Mouse (Mus musculus): ENCODE data around the gene Pin4. TPM values are rescaled to one million over a fixed set of nuclear protein-coding genes. Genes with fewer than 3 reads are reported as not detected.
"Not testable (repeated sequence)": the region's sequence is repeated elsewhere in the genome, so short reads cannot be mapped to it uniquely, and the experiment has no call there.

Pin4 gene
- polyA plus RNA-seq, 1 experiment from 2014 or later = 58.7 TPM

GRCm38 (mm10) chrX:102090605-102091004 is 28.6 kb upstream of the Pin4 start:
- ATAC-seq = no peak
- H3K36me3 ChIP-seq (ENCODE audit: insufficient read depth, low read length) = no peaks in the 10 kb centered on the region
- H3K4me3 ChIP-seq (ENCODE audit: low read depth, low read length) = no peak overlapping the region
- TF ChIP-seq EP300 (IDR thresholded peaks at IDR 0.05) (no peak), CTCF (IDR thresholded peaks at IDR 0.05) (no peak)
- H3K4me2 ChIP-seq (replicated peaks; ENCODE audit: low read depth, low read length) = no peak overlapping the region
- DNase-seq (ENCODE audit: low spot score) = no peak
- 49% methylated on average over 3 of the region's 3 CpGs for WGBS
- H3K27ac ChIP-seq (ENCODE audit: low read length) = no peak overlapping the region
- no peaks in the 10 kb centered on the region for H3K4me1 ChIP-seq (ENCODE audit: insufficient read depth, low read depth, low read length)
- H3K27me3 ChIP-seq (replicated peaks; ENCODE audit: insufficient read depth, low read length) = no peaks in the 10 kb centered on the region
- H3K9ac ChIP-seq (replicated peaks; ENCODE audit: low read depth) = no peak overlapping the region
- H3K9me3 ChIP-seq (ENCODE audit: low read length) = no peaks in the 10 kb centered on the region

- no peak for ATAC-seq
Measured at GRCm38 (mm10) chrX:102094381-102094904, 24.8 kb upstream of the Pin4 start.

DNA sequence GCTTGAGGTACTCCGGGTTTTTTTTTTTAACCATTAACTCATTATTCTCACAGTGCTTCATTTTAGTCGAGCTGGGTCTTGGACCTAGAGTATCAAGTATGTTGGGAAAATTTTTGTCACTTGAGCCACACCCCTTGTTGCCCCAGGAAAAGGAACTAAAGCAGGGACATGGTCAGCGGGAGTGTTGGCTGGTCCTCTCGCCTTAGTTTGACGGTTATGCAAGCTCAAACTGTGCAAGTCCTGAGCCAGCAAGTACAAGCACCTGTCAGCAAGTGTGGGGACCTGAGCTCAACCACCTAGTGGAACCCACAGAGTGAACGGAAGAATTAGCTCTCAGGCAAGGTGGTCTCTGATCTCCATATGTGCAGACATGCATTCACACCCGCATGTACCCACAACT is 17.4 kb upstream of the Pin4 start:
- WGBS = 45% methylated on average over 7 of the region's 7 CpGs
- DNase-seq (ENCODE audit: low spot score) (peak; percentile 17), ATAC-seq (no peak; the same call in 1 of the 2 replicates)

More at GRCm38 (mm10) chrX:102094381-102094904, 24.8 kb upstream of the Pin4 start:
- no peaks in the 10 kb centered on the region for H3K4me1 ChIP-seq (ENCODE audit: insufficient read depth, low read depth, low read length)
- no peak overlapping the region for H3K27ac ChIP-seq (ENCODE audit: low read length)
- no peaks in the 10 kb centered on the region for H3K9me3 ChIP-seq (ENCODE audit: low read length)
- no peak for DNase-seq (ENCODE audit: low spot score)
- no peaks in the 10 kb centered on the region for H3K27me3 ChIP-seq (replicated peaks; ENCODE audit: insufficient read depth, low read length)
- no peak for TF ChIP-seq EP300 (IDR thresholded peaks at IDR 0.05)
- TF ChIP-seq CTCF (IDR thresholded peaks at IDR 0.05) = no peak
- no peak overlapping the region for H3K4me2 ChIP-seq (replicated peaks; ENCODE audit: low read depth, low read length)
- 66% methylated on average over 7 of the region's 7 CpGs for WGBS
- no peak overlapping the region for H3K9ac ChIP-seq (replicated peaks; ENCODE audit: low read depth)
- no peak overlapping the region for H3K4me3 ChIP-seq (ENCODE audit: low read depth, low read length)
- H3K36me3 ChIP-seq (ENCODE audit: insufficient read depth, low read length) = no peaks in the 10 kb centered on the region

DNA sequence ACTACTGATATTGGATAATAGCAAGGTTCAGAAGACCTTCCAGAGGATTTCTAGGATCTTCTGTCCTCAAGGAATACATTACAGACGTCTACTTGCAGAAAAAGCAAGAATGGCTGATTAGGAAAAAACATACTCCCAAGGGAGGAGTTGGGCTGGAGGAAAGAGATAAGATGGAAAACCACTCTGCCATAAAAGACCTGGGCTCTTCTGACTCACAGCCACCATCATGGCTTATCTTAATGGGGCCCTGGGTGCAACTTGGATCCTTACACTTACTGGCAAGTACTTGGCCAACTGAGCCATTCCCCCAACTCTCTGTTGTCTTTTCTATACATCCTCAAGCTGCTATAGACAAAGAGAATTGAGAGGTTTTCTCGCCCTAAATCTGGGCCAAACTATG is 15.4 kb upstream of the Pin4 start:
- not testable (repeated sequence) for H3K27me3 ChIP-seq (replicated peaks; ENCODE audit: insufficient read depth, low read length); ATAC-seq; H3K36me3 ChIP-seq (ENCODE audit: insufficient read depth, low read length); H3K27ac ChIP-seq (ENCODE audit: low read length); H3K4me1 ChIP-seq (ENCODE audit: insufficient read depth, low read depth, low read length); H3K9me3 ChIP-seq (ENCODE audit: low read length); H3K4me3 ChIP-seq (ENCODE audit: low read depth, low read length); DNase-seq (ENCODE audit: low spot score); H3K9ac ChIP-seq (replicated peaks; ENCODE audit: low read depth); H3K4me2 ChIP-seq (replicated peaks; ENCODE audit: low read depth, low read length)
- 57% methylated on average over 2 of the region's 2 CpGs for WGBS

More for the DNA sequence above, 17.4 kb upstream of the Pin4 start:
- TF ChIP-seq EP300 (IDR thresholded peaks at IDR 0.05) = no peak
- no peak for TF ChIP-seq CTCF (IDR thresholded peaks at IDR 0.05)
- H3K4me2 ChIP-seq (replicated peaks; ENCODE audit: low read depth, low read length) = no peak overlapping the region
- H3K4me3 ChIP-seq (ENCODE audit: low read depth, low read length) = no peak overlapping the region
- no peaks in the 10 kb centered on the region for H3K27me3 ChIP-seq (replicated peaks; ENCODE audit: insufficient read depth, low read length)
- H3K27ac ChIP-seq (ENCODE audit: low read length) = no peak overlapping the region
- no peaks in the 10 kb centered on the region for H3K4me1 ChIP-seq (ENCODE audit: insufficient read depth, low read depth, low read length)
- H3K9me3 ChIP-seq (ENCODE audit: low read length) = no peaks in the 10 kb centered on the region
- H3K9ac ChIP-seq (replicated peaks; ENCODE audit: low read depth) = no peak overlapping the region
- H3K36me3 ChIP-seq (ENCODE audit: insufficient read depth, low read length) = no peaks in the 10 kb centered on the region

GRCm38 (mm10) chrX:102109349-102109748 is 9.9 kb upstream of the Pin4 start:
- H3K4me3 ChIP-seq (ENCODE audit: low read depth, low read length); H3K36me3 ChIP-seq (ENCODE audit: insufficient read depth, low read length); H3K4me1 ChIP-seq (ENCODE audit: insufficient read depth, low read depth, low read length); ATAC-seq; H3K27ac ChIP-seq (ENCODE audit: low read length); H3K9ac ChIP-seq (replicated peaks; ENCODE audit: low read depth); H3K9me3 ChIP-seq (ENCODE audit: low read length); H3K27me3 ChIP-seq (replicated peaks; ENCODE audit: insufficient read depth, low read length); H3K4me2 ChIP-seq (replicated peaks; ENCODE audit: low read depth, low read length); DNase-seq (ENCODE audit: low spot score): not testable (repeated sequence)
- WGBS = 69% methylated on average over 5 of the region's 5 CpGs

DNA sequence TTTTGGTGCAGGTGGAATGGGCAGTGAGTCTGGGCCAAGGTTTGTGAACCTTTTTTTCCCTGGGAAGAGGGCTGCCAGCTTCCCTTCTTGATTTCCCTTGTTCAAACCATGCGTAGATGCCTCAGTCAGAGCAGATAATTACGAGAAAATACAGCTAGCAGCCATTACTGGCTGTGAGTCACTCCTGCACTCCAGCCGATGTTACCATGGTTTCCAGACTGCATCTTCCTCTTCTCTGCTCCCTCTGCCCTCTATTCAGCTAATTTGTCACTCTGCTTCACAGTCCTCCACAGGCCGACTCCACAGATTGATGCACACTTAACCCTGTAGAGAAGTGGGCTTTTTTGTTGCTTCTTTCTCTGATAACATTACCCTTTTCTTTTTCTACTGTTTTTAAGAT is 3.6 kb upstream of the Pin4 start:
- H3K4me1 ChIP-seq (ENCODE audit: insufficient read depth, low read depth, low read length) = no peaks in the 10 kb centered on the region
- ATAC-seq = no peak
- no peak overlapping the region for H3K4me2 ChIP-seq (replicated peaks; ENCODE audit: low read depth, low read length)
- no peak overlapping the region for H3K9ac ChIP-seq (replicated peaks; ENCODE audit: low read depth)
- H3K27me3 ChIP-seq (replicated peaks; ENCODE audit: insufficient read depth, low read length) = no peaks in the 10 kb centered on the region
- H3K36me3 ChIP-seq (ENCODE audit: insufficient read depth, low read length) = no peaks in the 10 kb centered on the region
- no peak overlapping the region for H3K27ac ChIP-seq (ENCODE audit: low read length)
- no peak for DNase-seq (ENCODE audit: low spot score)
- TF ChIP-seq EP300 (IDR thresholded peaks at IDR 0.05) (no peak), CTCF (IDR thresholded peaks at IDR 0.05) (no peak)
- 41% methylated on average over 4 of the region's 4 CpGs for WGBS
- H3K9me3 ChIP-seq (ENCODE audit: low read length) = no peaks in the 10 kb centered on the region
- H3K4me3 ChIP-seq (ENCODE audit: low read depth, low read length) = no peak overlapping the region

DNA sequence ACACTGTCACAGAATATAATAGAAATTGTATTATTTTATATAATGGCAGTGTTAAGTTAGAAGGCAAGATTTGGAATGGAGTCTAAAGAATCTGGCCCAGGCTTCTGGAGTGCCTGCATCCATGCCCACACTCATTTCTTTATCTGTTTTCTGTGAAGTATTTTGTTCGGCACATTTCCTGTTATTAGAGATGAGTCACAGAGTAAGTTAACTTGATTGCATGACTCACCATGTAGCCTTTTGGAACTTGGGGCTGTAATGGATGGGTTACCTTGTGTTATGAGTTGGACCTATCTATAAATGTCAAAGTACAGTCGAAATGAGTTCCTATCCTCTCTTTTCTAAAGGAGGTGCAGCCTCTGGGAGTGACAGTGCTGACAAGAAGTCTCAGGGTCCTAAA is 2.1 kb downstream of the Pin4 start:
- Histone ChIP-seq H3K9me3 (ENCODE audit: low read length) (no peaks in the 10 kb centered on the region), H3K4me1 (ENCODE audit: insufficient read depth, low read depth, low read length) (no peaks in the 10 kb centered on the region), H3K27ac (ENCODE audit: low read length) (no peak overlapping the region), H3K36me3 (ENCODE audit: insufficient read depth, low read length) (no peaks in the 10 kb centered on the region), H3K9ac (replicated peaks; ENCODE audit: low read depth) (no peak overlapping the region), H3K27me3 (replicated peaks; ENCODE audit: insufficient read depth, low read length) (no peaks in the 10 kb centered on the region), H3K4me3 (ENCODE audit: low read depth, low read length) (no peak overlapping the region), H3K4me2 (replicated peaks; ENCODE audit: low read depth, low read length) (no peak overlapping the region)
- WGBS = 71% methylated on average over 2 of the region's 2 CpGs
- TF ChIP-seq EP300 (IDR thresholded peaks at IDR 0.05) (no peak), CTCF (IDR thresholded peaks at IDR 0.05) (no peak)
- no peak for DNase-seq (ENCODE audit: low spot score)
- no peak for ATAC-seq

All from lung, postnatal 0 days (tissue).